Mouse (Mus musculus) cortical plate, adult 2 months (tissue): ENCODE data around the gene Srsf1.

Experiments used
- CTCF ChIP-seq: fragments of 200-500 bp; IDR thresholded peaks from 2 replicates; pipeline ENCODE4 v1.5.1; 2011; ENCODE audit warnings: mild to moderate bottlenecking, control low read depth, low read length; ENCODE audit not compliant: insufficient read depth; ENCODE audit errors: extremely low read depth
- POLR2A ChIP-seq: fragments of 200-500 bp; IDR thresholded peaks from 2 replicates; pipeline ENCODE4 v1.6.1; 2011; ENCODE audit warnings: mild to moderate bottlenecking, low read length, control low read depth; ENCODE audit not compliant: insufficient read depth; ENCODE audit errors: extremely low read depth

GRCm38 (mm10) chr11:88023933-88024332 lies 23.2 kb upstream of the Srsf1 start:
- TF ChIP-seq CTCF (no peak), POLR2A (no peak)
